Comparison of ENCODE assay signal across 24 mouse cellular contexts in the genomic region with DNA sequence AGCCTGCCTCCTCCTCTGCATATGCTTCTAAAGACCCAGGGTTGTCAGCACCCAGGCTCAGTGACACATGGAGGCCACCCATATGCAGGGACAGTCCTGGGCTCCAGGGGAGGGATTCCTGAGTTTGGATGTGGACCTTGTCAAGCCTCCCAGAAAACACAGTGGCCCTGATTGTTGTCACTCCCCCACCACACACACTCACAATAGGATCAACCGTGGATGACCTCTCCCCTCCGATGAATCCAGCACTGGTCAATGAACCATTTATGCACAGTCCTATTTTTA. TPM values are rescaled to one million over a fixed set of nuclear protein-coding genes. Genes with fewer than 3 reads are reported as not detected.
DNase-seq lines count a peak whose midpoint lies in the region; TF ChIP-seq lines count a peak whose summit lies in the region.
"Had no signal": no experiment of that assay in that cellular context is flagged by ENCODE, and none has a peak within 500 bp of the region (broad histone marks: within the 10 kb centered on the region; RNA-seq: fewer than 3 reads in every experiment).

No protein-coding gene starts in this region.

- H3K9me3 ChIP-seq in heart, embryonic 10.5 days, result no peaks in the 10 kb centered on the region
- H3K9me3 ChIP-seq: forebrain, embryonic 10.5 days; G1E; heart, embryonic 15.5 days; hindbrain, embryonic 15.5 days; kidney, embryonic 15.5 days; limb, embryonic 12.5 days; midbrain, embryonic 12.5 days; neural tube, embryonic 13.5 days had no signal

- intact Hi-C loops in left cerebral cortex, adult 2 months (cut with DNase I), result loop anchor here (2.0 to 5.0 kb wide), 2 partner anchors 80 to 126 kb away; no protein-coding TSS in a partner anchor

- WGBS in heart, embryonic 10.5 days, result 63% methylated on average over 2 of the region's 2 CpGs

- H3K4me1 ChIP-seq in heart, embryonic 10.5 days, result peaks cover 38% of the 10 kb centered on the region
- H3K4me1 ChIP-seq in cortical plate, adult 2 months (ENCODE audit: control insufficient read depth, insufficient read depth, low read length), result peaks cover 2% of the 10 kb centered on the region; the same call in 1 of the 2 replicates
- H3K4me1 ChIP-seq: hindbrain, embryonic 15.5 days; midbrain, embryonic 12.5 days had no signal

- H3K27ac ChIP-seq in heart, embryonic 10.5 days, result peak overlapping the region; percentile 43; the same call in 1 of the 2 replicates
- H3K27ac ChIP-seq in left cerebral cortex, adult 2 months, result peak overlapping the region; percentile 63; the same call in 1 of the 2 replicates
- H3K27ac ChIP-seq in cortical plate, adult 2 months (ENCODE audit: insufficient read depth, low read length), result peak overlapping the region; percentile 11; the same call in 1 of the 2 replicates
- H3K27ac ChIP-seq: forebrain, embryonic 10.5 days; heart, embryonic 15.5 days; hindbrain, embryonic 15.5 days; kidney, embryonic 15.5 days; limb, embryonic 12.5 days; midbrain, embryonic 12.5 days; neural tube, embryonic 13.5 days had no signal

- no peaks in the 10 kb centered on the region for H3K36me3 ChIP-seq in heart, embryonic 10.5 days
- H3K36me3 ChIP-seq: forebrain, embryonic 10.5 days; G1E; heart, embryonic 15.5 days; hindbrain, embryonic 15.5 days; kidney, embryonic 15.5 days; limb, embryonic 12.5 days; midbrain, embryonic 12.5 days; neural tube, embryonic 13.5 days had no signal

- no peak for TF ChIP-seq POLR2A in cortical plate, adult 2 months (IDR thresholded peaks at IDR 0.05; ENCODE audit: extremely low read depth, insufficient read depth, low read length)

- DNase-seq in heart, embryonic 10.5 days (ENCODE audit: low spot score), result no peak
- DNase-seq in heart, adult 9 months (ENCODE audit: low spot score in 2 of 2), result no peak
- DNase-seq in left cerebral cortex, adult 2 months (ENCODE audit: extremely low spot score in 1 of 2, low spot score in 2 of 2), result no peak
- DNase-seq in left cerebral cortex, adult 9 months (ENCODE audit: low spot score in 2 of 2), result no peak
- DNase-seq in retina, postnatal 1 day, result peak; percentile 50
- DNase-seq in thymus, postnatal 36 days, result no peak
- DNase-seq: adrenal gland, adult 8-10 months; cerebellum, adult 11-12 months; gastrocnemius, postnatal 14 days; heart, adult 18-20 months; heart, postnatal 36 days; kidney, adult 11 months; liver, postnatal 0 days had no signal

- H3K4me3 ChIP-seq in heart, embryonic 10.5 days, result no peak overlapping the region
- H3K4me3 ChIP-seq in left cerebral cortex, adult 2 months, result no peak overlapping the region
- H3K4me3 ChIP-seq in cortical plate, adult 2 months (ENCODE audit: insufficient read depth, low read length), result no peak overlapping the region
- H3K4me3 ChIP-seq: forebrain, embryonic 10.5 days; heart, embryonic 15.5 days; hindbrain, embryonic 15.5 days; kidney, embryonic 15.5 days; limb, embryonic 12.5 days; midbrain, embryonic 12.5 days; myocyte; neural tube, embryonic 13.5 days had no signal

- no peaks in the 10 kb centered on the region for H3K27me3 ChIP-seq in heart, embryonic 10.5 days (ENCODE audit: insufficient read depth, poor library complexity, severe bottlenecking)
- H3K27me3 ChIP-seq: heart, embryonic 15.5 days; hindbrain, embryonic 15.5 days; kidney, embryonic 15.5 days; midbrain, embryonic 12.5 days; neural tube, embryonic 13.5 days had no signal

- TF ChIP-seq CTCF in left cerebral cortex, adult 2 months (IDR thresholded peaks at IDR 0.05), result no peak
- no peak for TF ChIP-seq CTCF in cortical plate, adult 2 months (IDR thresholded peaks at IDR 0.05; ENCODE audit: extremely low read depth, insufficient read depth, low read length)

RNA-seq across cellular contexts. Expression of a gene that starts 38.0 kb away (rescaled TPM):
- polyA plus RNA-seq in heart, embryonic 10.5 days (2016; fragmentation: Nextera tagmentation; extraction: Ambion mirVana), result 0.04 and 0.15 TPM in 2 replicates
- under 1 TPM; 0.32 to 0.58 TPM for total RNA-seq in left cerebral cortex, adult 2 months (2021)
- polyA plus RNA-seq in cortical plate, adult 2 months (2012; rRNA removed), result 0.25 and 0.30 TPM in 2 replicates
- polyA plus RNA-seq: embryonic facial prominence, embryonic 11.5 days; forebrain, embryonic 10.5 days; G1E; limb, embryonic 12.5 days had no signal

Comparison
In these comparisons a context has a peak if more than half of its experiments do, and no peak if none do; other contexts are left out.
1. H3K27ac ChIP-seq: peak in every context shown above with its lines; median percentile 63 in left cerebral cortex, adult 2 months; 43 in heart, embryonic 10.5 days; 11 in cortical plate, adult 2 months.